Mouse (Mus musculus) midbrain, embryonic 14.5 days (tissue): ENCODE measurements around the gene Grk3. TPM values are rescaled to one million over a fixed set of nuclear protein-coding genes. Genes with fewer than 3 reads are reported as not detected.

Source experiments
- ATAC-seq: fragments of 200-750 bp; cut with Nextera tagmentation; 2 replicates; pipeline ENCODE4 v1.8.0; 2017; ENCODE audit warnings: moderate number of reproducible peaks, moderate library complexity; ENCODE audit not compliant: low FRiP score, low TSS enrichment
- DNase-seq: peaks from one replicate; pipeline ENCODE4 v3.0.0-alpha.2; 2015
- H3K27ac ChIP-seq: fragments of 300-500 bp; sonication (generic); replicated peaks from 2 replicates; pipeline ENCODE4 v1.5.1; 2014; ENCODE audit warnings: mild to moderate bottlenecking, low read depth, low read length, moderate library complexity
- H3K27me3 ChIP-seq: fragments of 300-500 bp; sonication (generic); 2 replicates; pipeline ENCODE4 v1.6.1; 2014; ENCODE audit warnings: low read length, control low read depth, mixed read lengths; ENCODE audit not compliant: control insufficient read depth, insufficient read depth
- H3K36me3 ChIP-seq: fragments of 300-500 bp; sonication (generic); 2 replicates; pipeline ENCODE4 v1.6.1; 2014; ENCODE audit warnings: low read length, control low read depth; ENCODE audit not compliant: control insufficient read depth, insufficient read depth
- H3K4me1 ChIP-seq: fragments of 300-500 bp; sonication (generic); 2 replicates; pipeline ENCODE4 v1.6.1; 2014; ENCODE audit warnings: mild to moderate bottlenecking, antibody characterized with exemption, low read length, control low read depth; ENCODE audit not compliant: control insufficient read depth, insufficient read depth
- H3K4me2 ChIP-seq: fragments of 300-500 bp; sonication (generic); 2 replicates; pipeline ENCODE4 v1.6.1; 2014; ENCODE audit warnings: mild to moderate bottlenecking, low read length, moderate library complexity
- H3K4me3 ChIP-seq: fragments of 300-500 bp; sonication (generic); replicated peaks from 2 replicates; pipeline ENCODE4 v1.5.1; 2014; ENCODE audit warnings: low read depth, low read length
- H3K9ac ChIP-seq: fragments of 300-500 bp; sonication (generic); replicated peaks from 2 replicates; pipeline ENCODE4 v1.6.1; 2014; ENCODE audit warnings: mild to moderate bottlenecking, low read length, moderate library complexity
- H3K9me3 ChIP-seq: fragments of 300-500 bp; sonication (generic); 2 replicates; pipeline ENCODE4 v1.6.1; 2016; ENCODE audit warnings: low read length, control low read depth, mixed read lengths; ENCODE audit not compliant: control insufficient read depth
- WGBS: fragments of 180-500 bp; shearing (Covaris S2); extraction: QIAGEN DNeasy Blood & Tissue Kit; methylation state at CpG from one replicate; pipeline ENCODE4 v1.1.7; 2014; 5-methylcytosine and 5-hydroxymethylcytosine counted together
- polyA plus RNA-seq: library from polyadenylated mRNA; unstranded; fragments of >200 nt; fragmentation: Nextera tagmentation; extraction: Ambion mirVana; gene quantifications from 2 replicates; pipeline ENCODE4 v1.2.1, GENCODE M21; 2014

Gene Grk3
- polyA plus RNA-seq, 1 experiment from 2014 or later, result 16.3 TPM

GRCm38 (mm10) chr5:112963495-112963894, 52.1 kb downstream of the Grk3 start:
- ATAC-seq, result no peak
- H3K4me2 ChIP-seq, result no peak overlapping the region
- H3K9me3 ChIP-seq, result no peaks in the 10 kb centered on the region
- WGBS, result 58% methylated on average over 4 of the region's 4 CpGs
- no peaks in the 10 kb centered on the region for H3K27me3 ChIP-seq
- H3K4me1 ChIP-seq, result peaks cover 16% of the 10 kb centered on the region; the same call in 1 of the 2 replicates
- H3K27ac ChIP-seq, result no peak overlapping the region
- no peaks in the 10 kb centered on the region for H3K36me3 ChIP-seq
- no peak overlapping the region for H3K9ac ChIP-seq
- DNase-seq, result no peak
- no peak overlapping the region for H3K4me3 ChIP-seq

GRCm38 (mm10) chr5:112962166-112962565, 53.4 kb downstream of the Grk3 start:
- H3K4me3 ChIP-seq, result no peak overlapping the region
- H3K9me3 ChIP-seq, result no peaks in the 10 kb centered on the region
- H3K27me3 ChIP-seq, result no peaks in the 10 kb centered on the region
- H3K36me3 ChIP-seq, result no peaks in the 10 kb centered on the region
- H3K4me1 ChIP-seq, result peaks cover 14% of the 10 kb centered on the region; the same call in 1 of the 2 replicates
- DNase-seq, result no peak
- H3K27ac ChIP-seq, result no peak overlapping the region
- 79% methylated on average over 6 of the region's 6 CpGs for WGBS
- H3K4me2 ChIP-seq, result no peak overlapping the region
- no peak overlapping the region for H3K9ac ChIP-seq
- ATAC-seq, result no peak

- Histone ChIP-seq H3K27me3 (no peaks in the 10 kb centered on the region), H3K4me2 (no peak overlapping the region), H3K9me3 (no peaks in the 10 kb centered on the region), H3K4me1 (peaks cover 13% of the 10 kb centered on the region; the same call in 1 of the 2 replicates), H3K27ac (no peak overlapping the region), H3K36me3 (no peaks in the 10 kb centered on the region), H3K9ac (no peak overlapping the region), H3K4me3 (no peak overlapping the region)
- DNase-seq, result peak; percentile 17
- 11% methylated on average over 3 of the region's 3 CpGs for WGBS
- no peak for ATAC-seq
Observed at GRCm38 (mm10) chr5:112960911-112961310, 54.7 kb downstream of the Grk3 start.

- no peak overlapping the region for H3K9ac ChIP-seq
- H3K27me3 ChIP-seq, result no peaks in the 10 kb centered on the region
- ATAC-seq (no peak), DNase-seq (no peak)
- H3K36me3 ChIP-seq, result no peaks in the 10 kb centered on the region
- no peak overlapping the region for H3K4me2 ChIP-seq
- no peaks in the 10 kb centered on the region for H3K9me3 ChIP-seq
- WGBS, result 72% methylated on average over 5 of the region's 5 CpGs
- H3K4me3 ChIP-seq, result no peak overlapping the region
- no peak overlapping the region for H3K27ac ChIP-seq
- H3K4me1 ChIP-seq, result peaks cover 8% of the 10 kb centered on the region; the same call in 1 of the 2 replicates
Observed at GRCm38 (mm10) chr5:112958293-112958692, 57.3 kb downstream of the Grk3 start.

GRCm38 (mm10) chr5:112956841-112957240, 58.8 kb downstream of the Grk3 start:
- DNase-seq, result no peak
- H3K36me3 ChIP-seq, result no peaks in the 10 kb centered on the region
- H3K9ac ChIP-seq, result no peak overlapping the region
- H3K27ac ChIP-seq, result no peak overlapping the region
- 90% methylated on average over 12 of the region's 12 CpGs for WGBS
- no peaks in the 10 kb centered on the region for H3K9me3 ChIP-seq
- no peak overlapping the region for H3K4me2 ChIP-seq
- ATAC-seq, result no peak
- no peaks in the 10 kb centered on the region for H3K27me3 ChIP-seq
- peaks cover 8% of the 10 kb centered on the region; the same call in 1 of the 2 replicates for H3K4me1 ChIP-seq
- H3K4me3 ChIP-seq, result no peak overlapping the region

GRCm38 (mm10) chr5:112956368-112956767, 59.2 kb downstream of the Grk3 start:
- Histone ChIP-seq H3K4me1 (peaks cover 7% of the 10 kb centered on the region; the same call in 1 of the 2 replicates), H3K4me3 (no peak overlapping the region), H3K36me3 (no peaks in the 10 kb centered on the region), H3K27me3 (no peaks in the 10 kb centered on the region), H3K9ac (no peak overlapping the region), H3K9me3 (no peaks in the 10 kb centered on the region), H3K27ac (no peak overlapping the region), H3K4me2 (no peak overlapping the region)
- 84% methylated on average over 8 of the region's 8 CpGs for WGBS
- no peak for ATAC-seq
- DNase-seq, result no peak

GRCm38 (mm10) chr5:112950847-112951246, 64.7 kb downstream of the Grk3 start:
- Histone ChIP-seq H3K4me1 (no peaks in the 10 kb centered on the region), H3K27me3 (no peaks in the 10 kb centered on the region), H3K4me2 (no peak overlapping the region), H3K9me3 (no peaks in the 10 kb centered on the region), H3K27ac (no peak overlapping the region), H3K36me3 (no peaks in the 10 kb centered on the region), H3K9ac (no peak overlapping the region), H3K4me3 (no peak overlapping the region)
- DNase-seq (no peak), ATAC-seq (no peak)
- 83% methylated on average over 3 of the region's 3 CpGs for WGBS

- Histone ChIP-seq H3K27me3 (no peaks in the 10 kb centered on the region), H3K9me3 (no peaks in the 10 kb centered on the region), H3K9ac (no peak overlapping the region), H3K4me1 (no peaks in the 10 kb centered on the region), H3K36me3 (no peaks in the 10 kb centered on the region), H3K4me2 (no peak overlapping the region), H3K27ac (no peak overlapping the region), H3K4me3 (no peak overlapping the region)
- WGBS, result 84% methylated on average over 7 of the region's 7 CpGs
- DNase-seq (no peak), ATAC-seq (no peak)
Observed at GRCm38 (mm10) chr5:112945925-112946324, 69.7 kb downstream of the Grk3 start.

- no peak overlapping the region for H3K4me3 ChIP-seq
- H3K27me3 ChIP-seq, result no peaks in the 10 kb centered on the region
- H3K9me3 ChIP-seq, result no peaks in the 10 kb centered on the region
- ATAC-seq, result no peak
- H3K9ac ChIP-seq, result no peak overlapping the region
- no peaks in the 10 kb centered on the region for H3K4me1 ChIP-seq
- H3K36me3 ChIP-seq, result no peaks in the 10 kb centered on the region
- DNase-seq, result peak; percentile 54
- WGBS, result 40% methylated on average over 7 of the region's 7 CpGs
- H3K4me2 ChIP-seq, result no peak overlapping the region
- H3K27ac ChIP-seq, result no peak overlapping the region
Observed at GRCm38 (mm10) chr5:112942244-112942643, 73.3 kb downstream of the Grk3 start.
